Mouse (Mus musculus): Measurements from ENCODE around the gene Pex26. TPM values are rescaled to one million over a fixed set of nuclear protein-coding genes. Genes with fewer than 3 reads are reported as not detected.
A peak's percentile ranks its signal among the peaks of the same experiment; 100 is the strongest.

Pex26 gene
- polyA plus RNA-seq, 1 experiment from 2014 or later = 13.5 TPM

- peaks cover 23% of the 10 kb centered on the region for H3K36me3 ChIP-seq (ENCODE audit: control insufficient read depth, insufficient read depth, low read length)
- no peak overlapping the region for H3K9ac ChIP-seq (ENCODE audit: low read depth, low read length)
- H3K27ac ChIP-seq (ENCODE audit: low read depth, low read length) = no peak overlapping the region
- no peaks in the 10 kb centered on the region for H3K4me1 ChIP-seq (ENCODE audit: control insufficient read depth, insufficient read depth, low read depth, low read length)
- H3K4me2 ChIP-seq (ENCODE audit: low read length) = no peak overlapping the region
- H3K9me3 ChIP-seq (ENCODE audit: control insufficient read depth, low read length) = no peaks in the 10 kb centered on the region
- WGBS = 50% methylated on average over 13 of the region's 13 CpGs
- 0 out of 2 replicates have a peak, but pooled peaks have one; percentile 29 for ATAC-seq
- H3K27me3 ChIP-seq (replicated peaks; ENCODE audit: control insufficient read depth, insufficient read depth, low read length) = no peaks in the 10 kb centered on the region
- H3K4me3 ChIP-seq (ENCODE audit: low read length) = no peak overlapping the region
Measured at GRCm38 (mm10) chr6:121194061-121194955, 10.8 kb downstream of the Pex26 start.

DNA sequence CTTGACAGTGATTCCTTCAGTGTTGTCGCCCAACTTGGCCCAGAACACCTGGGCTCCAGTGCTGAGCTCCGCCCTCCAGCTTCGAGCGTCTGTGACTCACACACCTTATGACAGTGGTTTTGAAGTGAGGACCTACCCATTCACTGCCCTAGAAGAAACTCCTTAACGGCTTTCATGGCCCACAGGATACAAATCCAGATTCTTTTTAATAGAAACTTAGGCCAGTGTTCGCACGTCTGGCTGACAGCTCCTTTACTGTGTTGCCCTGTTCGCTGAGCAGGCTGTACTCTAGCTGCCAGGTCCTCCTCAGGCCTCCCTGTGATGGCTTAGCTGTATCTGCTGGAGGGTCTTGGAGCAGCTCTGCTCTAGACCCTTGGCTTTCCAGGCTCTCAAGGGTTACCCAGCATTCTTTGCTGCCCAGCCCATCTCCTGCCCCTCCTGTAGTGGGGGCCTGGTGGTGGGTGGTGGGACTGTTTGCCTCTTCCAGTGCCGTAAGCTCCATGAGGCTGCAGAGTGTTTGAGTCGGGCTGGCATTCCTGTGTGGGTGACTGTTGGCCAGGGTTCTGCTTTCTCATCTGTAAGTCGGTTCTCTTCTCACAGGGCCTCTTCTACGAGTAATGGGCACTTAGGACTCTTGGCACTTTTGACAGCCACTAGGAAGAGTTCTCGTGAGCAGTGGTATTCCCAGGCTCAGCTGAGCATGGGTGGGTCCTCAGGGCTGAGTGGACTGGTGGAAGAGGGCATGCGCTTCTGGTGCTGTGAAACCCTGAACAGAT, 11.7 kb downstream of the Pex26 start:
- H3K9ac ChIP-seq (ENCODE audit: low read depth, low read length) = no peak overlapping the region
- WGBS = 83% methylated on average over 14 of the region's 14 CpGs
- H3K4me2 ChIP-seq (ENCODE audit: low read length) = no peak overlapping the region
- H3K36me3 ChIP-seq (ENCODE audit: control insufficient read depth, insufficient read depth, low read length) = peaks cover 21% of the 10 kb centered on the region
- no peaks in the 10 kb centered on the region for H3K27me3 ChIP-seq (replicated peaks; ENCODE audit: control insufficient read depth, insufficient read depth, low read length)
- H3K4me3 ChIP-seq (ENCODE audit: low read length) = no peak overlapping the region
- no peaks in the 10 kb centered on the region for H3K9me3 ChIP-seq (ENCODE audit: control insufficient read depth, low read length)
- no peaks in the 10 kb centered on the region for H3K4me1 ChIP-seq (ENCODE audit: control insufficient read depth, insufficient read depth, low read depth, low read length)
- no peak overlapping the region for H3K27ac ChIP-seq (ENCODE audit: low read depth, low read length)
- ATAC-seq = no peak

- Histone ChIP-seq H3K4me3 (ENCODE audit: low read length) (no peak overlapping the region), H3K27ac (ENCODE audit: low read depth, low read length) (no peak overlapping the region), H3K4me1 (ENCODE audit: control insufficient read depth, insufficient read depth, low read depth, low read length) (no peaks in the 10 kb centered on the region), H3K36me3 (ENCODE audit: control insufficient read depth, insufficient read depth, low read length) (peaks cover 7% of the 10 kb centered on the region; the same call in 1 of the 2 replicates), H3K4me2 (ENCODE audit: low read length) (no peak overlapping the region), H3K9me3 (ENCODE audit: control insufficient read depth, low read length) (no peaks in the 10 kb centered on the region), H3K27me3 (replicated peaks; ENCODE audit: control insufficient read depth, insufficient read depth, low read length) (no peaks in the 10 kb centered on the region), H3K9ac (ENCODE audit: low read depth, low read length) (no peak overlapping the region)
- ATAC-seq = no peak
- WGBS = 78% methylated on average over 9 of the region's 9 CpGs
Measured at GRCm38 (mm10) chr6:121197807-121198365, 14.4 kb downstream of the Pex26 start.

DNA sequence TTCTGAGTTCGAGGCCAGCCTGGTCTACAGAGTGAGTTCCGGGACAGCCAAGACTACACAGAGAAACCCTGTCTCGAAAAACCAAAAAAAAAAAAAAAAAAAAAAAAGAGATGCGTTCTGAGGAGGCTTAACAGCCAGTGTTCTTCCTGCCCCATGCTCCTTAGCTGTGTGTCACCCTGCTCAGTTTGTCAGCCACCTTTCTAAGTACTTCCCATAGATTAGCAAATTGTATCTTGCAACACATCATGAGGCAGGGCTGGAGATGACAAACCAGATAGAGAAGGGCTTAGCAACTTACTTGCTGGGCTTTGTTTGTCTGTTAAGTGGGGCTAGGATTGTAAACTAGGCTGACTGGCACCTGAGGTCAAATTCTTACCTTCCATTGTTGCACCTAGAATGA, 17.0 kb downstream of the Pex26 start:
- Histone ChIP-seq H3K36me3 (ENCODE audit: control insufficient read depth, insufficient read depth, low read length) (0 out of 2 replicates have a peak, but pooled peaks cover 3% of the 10 kb centered on the region), H3K9ac (ENCODE audit: low read depth, low read length) (no peak overlapping the region), H3K27me3 (replicated peaks; ENCODE audit: control insufficient read depth, insufficient read depth, low read length) (no peaks in the 10 kb centered on the region), H3K4me2 (ENCODE audit: low read length) (no peak overlapping the region), H3K27ac (ENCODE audit: low read depth, low read length) (no peak overlapping the region), H3K4me1 (ENCODE audit: control insufficient read depth, insufficient read depth, low read depth, low read length) (no peaks in the 10 kb centered on the region), H3K4me3 (ENCODE audit: low read length) (no peak overlapping the region), H3K9me3 (ENCODE audit: control insufficient read depth, low read length) (no peaks in the 10 kb centered on the region)
- ATAC-seq = no peak
- 93% methylated on average over 4 of the region's 4 CpGs for WGBS

DNA sequence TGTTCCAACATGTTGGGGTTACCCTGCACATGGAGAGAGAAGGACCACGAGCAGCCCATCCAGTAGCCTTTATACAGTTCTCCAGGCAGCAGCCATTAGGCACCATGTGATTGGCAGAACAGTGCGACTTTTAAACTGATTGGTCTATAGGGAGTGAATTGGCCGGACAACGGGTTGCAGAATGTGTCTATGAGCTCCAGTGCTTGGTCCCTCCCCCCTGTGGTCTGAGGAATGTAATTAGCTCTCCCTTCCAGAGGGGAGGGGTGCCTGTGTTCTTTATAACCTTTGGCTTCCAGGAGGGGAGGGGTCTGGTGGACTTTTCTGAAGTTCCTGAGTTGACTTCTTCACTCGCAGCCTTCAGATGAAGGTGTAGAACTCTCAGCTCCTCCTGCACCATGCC, 18.6 kb downstream of the Pex26 start:
- H3K27me3 ChIP-seq (replicated peaks; ENCODE audit: control insufficient read depth, insufficient read depth, low read length) = no peaks in the 10 kb centered on the region
- H3K27ac ChIP-seq (ENCODE audit: low read depth, low read length) = no peak overlapping the region
- WGBS = 69% methylated on average over 5 of the region's 5 CpGs
- ATAC-seq = no peak
- no peak overlapping the region for H3K9ac ChIP-seq (ENCODE audit: low read depth, low read length)
- no peak overlapping the region for H3K4me2 ChIP-seq (ENCODE audit: low read length)
- H3K4me1 ChIP-seq (ENCODE audit: control insufficient read depth, insufficient read depth, low read depth, low read length) = no peaks in the 10 kb centered on the region
- H3K4me3 ChIP-seq (ENCODE audit: low read length) = no peak overlapping the region
- 0 out of 2 replicates have a peak, but pooled peaks cover 2% of the 10 kb centered on the region for H3K36me3 ChIP-seq (ENCODE audit: control insufficient read depth, insufficient read depth, low read length)
- H3K9me3 ChIP-seq (ENCODE audit: control insufficient read depth, low read length) = no peaks in the 10 kb centered on the region

DNA sequence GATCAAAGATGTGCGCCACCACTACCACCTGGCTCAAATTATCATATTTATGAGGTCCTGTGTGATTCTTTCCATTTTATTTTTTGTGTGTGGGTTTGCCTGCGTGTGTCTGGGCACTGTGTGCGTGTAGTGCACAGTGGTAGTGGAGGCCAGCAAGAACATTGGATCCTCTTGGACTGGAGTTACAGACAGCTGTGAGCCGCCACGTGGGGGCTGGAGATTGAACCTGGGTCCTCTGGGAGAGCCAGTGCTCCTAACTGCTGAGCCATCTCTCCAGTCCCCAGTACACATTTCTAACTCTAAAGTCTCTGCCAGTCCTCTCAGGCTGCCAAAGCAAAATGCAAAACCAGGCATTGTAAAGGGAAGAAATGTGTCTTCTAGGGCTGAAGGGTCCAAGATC, 23.0 kb downstream of the Pex26 start:
- Histone ChIP-seq H3K27ac (ENCODE audit: low read depth, low read length) (no peak overlapping the region), H3K4me3 (ENCODE audit: low read length) (no peak overlapping the region), H3K9me3 (ENCODE audit: control insufficient read depth, low read length) (no peaks in the 10 kb centered on the region), H3K4me1 (ENCODE audit: control insufficient read depth, insufficient read depth, low read depth, low read length) (peaks cover 10% of the 10 kb centered on the region), H3K36me3 (ENCODE audit: control insufficient read depth, insufficient read depth, low read length) (no peaks in the 10 kb centered on the region), H3K9ac (ENCODE audit: low read depth, low read length) (no peak overlapping the region), H3K27me3 (replicated peaks; ENCODE audit: control insufficient read depth, insufficient read depth, low read length) (peaks cover 3% of the 10 kb centered on the region; the same call in 1 of the 2 replicates), H3K4me2 (ENCODE audit: low read length) (no peak overlapping the region)
- WGBS = 83% methylated on average over 5 of the region's 5 CpGs
- no peak for ATAC-seq

DNA sequence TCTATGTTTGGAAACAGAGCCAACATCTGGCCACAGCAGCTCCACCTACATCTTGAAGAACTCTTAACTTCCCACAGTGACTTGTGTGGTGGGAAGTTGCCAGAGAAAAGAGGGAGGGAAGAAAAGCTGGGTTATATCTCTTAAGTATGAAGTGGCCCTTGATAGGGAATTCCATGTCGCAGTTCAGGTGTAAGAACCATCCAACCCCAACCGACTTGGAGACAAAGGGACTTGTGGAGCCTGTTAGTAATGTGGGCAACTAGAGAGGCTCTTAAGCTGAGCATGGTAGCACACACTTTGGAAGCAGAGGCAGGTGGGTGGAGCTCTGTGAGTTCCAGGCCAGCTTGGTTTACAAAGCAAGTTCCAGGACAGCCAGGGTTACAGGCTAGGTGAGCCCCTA, 26.1 kb downstream of the Pex26 start:
- H3K9ac ChIP-seq (ENCODE audit: low read depth, low read length) = no peak overlapping the region
- H3K27me3 ChIP-seq (replicated peaks; ENCODE audit: control insufficient read depth, insufficient read depth, low read length) = peaks cover 3% of the 10 kb centered on the region; the same call in 1 of the 2 replicates
- no peak overlapping the region for H3K27ac ChIP-seq (ENCODE audit: low read depth, low read length)
- H3K9me3 ChIP-seq (ENCODE audit: control insufficient read depth, low read length) = no peaks in the 10 kb centered on the region
- no peak overlapping the region for H3K4me3 ChIP-seq (ENCODE audit: low read length)
- WGBS = 77% methylated on average over 2 of the region's 2 CpGs
- H3K4me2 ChIP-seq (ENCODE audit: low read length) = no peak overlapping the region
- peaks cover 11% of the 10 kb centered on the region for H3K4me1 ChIP-seq (ENCODE audit: control insufficient read depth, insufficient read depth, low read depth, low read length)
- no peaks in the 10 kb centered on the region for H3K36me3 ChIP-seq (ENCODE audit: control insufficient read depth, insufficient read depth, low read length)
- no peak for ATAC-seq

- peak; percentile 87 for ATAC-seq
- Histone ChIP-seq H3K27ac (ENCODE audit: low read depth, low read length) (no peak within 1 kb of the TSS), H3K4me2 (ENCODE audit: low read length) (peak within 1 kb of the TSS; percentile 97), H3K9ac (ENCODE audit: low read depth, low read length) (peak within 1 kb of the TSS; percentile 67), H3K4me1 (ENCODE audit: control insufficient read depth, insufficient read depth, low read depth, low read length) (peaks cover 11% of the 10 kb centered on the region), H3K36me3 (ENCODE audit: control insufficient read depth, insufficient read depth, low read length) (no peaks in the 10 kb centered on the region), H3K27me3 (replicated peaks; ENCODE audit: control insufficient read depth, insufficient read depth, low read length) (peaks cover 3% of the 10 kb centered on the region; the same call in 1 of the 2 replicates), H3K9me3 (ENCODE audit: control insufficient read depth, low read length) (no peaks in the 10 kb centered on the region), H3K4me3 (ENCODE audit: low read length) (peak within 1 kb of the TSS; percentile 52)
- 3% methylated on average over 28 of the region's 30 CpGs for WGBS
Measured at GRCm38 (mm10) chr6:121210149-121210925, 26.9 kb downstream of the Pex26 start, which contains the start of gene Tuba8. Gene Tuba8, plus strand, starts transcription at chr6:121210696.

Data from hindbrain, embryonic 16.5 days (tissue).